Mouse (Mus musculus) thymus, postnatal 14 days (tissue): Measurements from ENCODE around the gene Gm47955.
"Not testable (repeated sequence)": the region's sequence is repeated elsewhere in the genome, so short reads cannot be mapped to it uniquely, and the experiment has no call there.

ENCODE experiments used
- DNase-seq: peaks from one replicate; pipeline ENCODE4 v3.0.0; 2021

Gene Gm47955

DNA sequence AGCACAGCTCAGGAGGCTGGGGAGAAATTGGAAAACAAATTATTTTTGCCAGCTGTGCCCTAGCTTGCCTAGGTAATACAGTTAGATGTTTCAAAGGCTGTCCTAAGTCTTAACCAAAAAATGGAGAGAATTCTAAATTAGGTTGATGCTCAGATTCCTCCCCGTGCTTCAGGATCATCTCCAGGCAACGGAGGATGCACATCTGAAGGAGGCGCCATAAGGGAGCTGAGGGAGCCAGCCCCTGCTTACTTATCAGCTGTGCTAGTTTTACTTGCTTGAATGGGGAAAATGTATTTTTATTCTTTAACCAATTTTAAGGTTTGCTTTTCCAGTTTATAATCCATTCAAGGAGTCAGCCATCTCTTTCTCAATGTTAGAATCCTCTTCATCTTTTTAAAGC, 33.9 kb downstream of the Gm47955 start:
- no peak for DNase-seq

DNA sequence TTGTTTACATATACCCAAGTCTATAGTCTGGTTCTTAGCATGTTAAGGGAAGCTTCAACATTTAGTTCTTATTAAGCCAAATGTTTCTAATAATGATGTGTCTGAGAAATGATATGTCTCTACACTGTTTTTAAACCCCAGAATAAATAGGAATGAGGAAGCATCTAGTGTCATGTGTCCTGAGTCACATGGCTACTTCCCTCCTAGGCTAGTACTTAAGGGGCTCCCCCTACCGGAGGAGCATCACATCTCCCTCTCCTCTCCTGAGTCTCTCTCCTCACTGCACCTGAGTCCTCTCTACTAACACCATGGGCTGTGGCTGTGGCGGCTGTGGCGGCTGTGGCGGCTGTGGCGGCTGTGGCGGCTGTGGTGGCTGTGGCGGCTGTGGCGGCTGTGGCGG, 40.2 kb downstream of the Gm47955 start, which contains the start of gene Gm47959:
TSS of gene Gm47959 (plus strand) at position 243 of the 400 bp plus-strand sequence.
- not testable (repeated sequence) for DNase-seq

DNA sequence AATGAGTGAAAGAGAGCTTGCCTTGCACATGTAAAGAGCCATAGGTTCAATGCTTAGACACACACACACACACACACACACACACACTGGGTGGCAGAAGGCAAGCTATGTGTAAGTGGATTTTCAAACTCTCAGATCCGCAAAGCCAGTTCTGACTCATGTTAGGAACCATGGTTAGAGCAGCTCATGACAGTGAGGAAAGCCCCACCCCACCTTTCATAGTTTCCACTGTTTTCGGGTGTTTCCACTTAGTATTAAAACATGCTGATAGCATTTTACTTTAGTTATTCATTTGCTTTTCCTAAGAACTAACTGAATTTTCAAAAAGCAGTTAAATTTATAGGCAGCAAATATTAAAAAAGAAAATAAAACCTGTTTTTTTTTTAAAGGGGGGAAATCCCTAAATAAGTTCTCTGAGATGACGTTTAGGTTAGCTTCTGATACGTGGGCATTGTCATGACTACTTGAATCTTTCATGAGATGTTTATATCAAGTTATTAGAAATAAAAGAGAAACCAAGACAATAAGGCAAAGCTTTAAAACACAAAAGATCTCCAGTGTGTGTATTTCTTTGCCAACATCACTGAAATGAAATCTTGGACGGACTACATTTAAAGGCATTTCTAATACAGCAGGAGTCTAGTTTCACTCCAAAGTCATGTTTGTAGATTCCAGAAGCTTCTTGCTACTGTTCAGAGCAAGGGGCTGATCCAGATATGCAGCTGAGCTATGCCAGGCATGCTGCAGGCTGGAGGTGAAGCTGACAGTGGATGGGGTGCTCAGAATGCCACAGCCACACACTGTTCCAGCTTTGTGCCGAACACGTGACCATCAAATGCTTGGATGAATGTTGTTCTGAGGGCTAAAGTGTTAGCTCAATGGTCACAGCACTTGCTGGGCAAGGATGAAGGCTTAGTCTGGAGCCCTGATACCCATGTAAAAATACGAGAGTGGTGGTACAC, 46.4 kb downstream of the Gm47955 start:
- no peak for DNase-seq

DNA sequence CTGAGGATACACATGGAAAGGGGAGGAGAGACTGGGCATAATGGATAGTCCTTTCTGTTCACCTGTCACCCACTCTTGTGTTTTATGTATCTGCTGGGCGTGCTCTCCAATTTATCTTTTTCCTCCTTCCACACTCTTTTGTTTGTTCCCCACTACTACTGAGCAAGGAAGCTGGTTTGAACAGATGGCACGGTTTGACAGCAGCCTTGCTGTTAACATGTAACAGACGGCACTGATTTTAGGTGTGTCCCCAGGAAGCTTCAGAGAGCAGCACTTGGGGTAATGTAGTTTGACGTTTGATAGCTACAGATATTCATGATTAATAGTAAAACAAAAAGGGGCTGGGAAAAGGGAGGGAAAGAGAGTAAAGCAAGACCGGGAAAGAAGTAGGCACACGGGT, 47.4 kb downstream of the Gm47955 start:
- DNase-seq: no peak
